In genomic region chr11:78956260-78956659, GRCm38 (mm10) we compare ENCODE assay signal across 9 mouse cellular contexts. TPM values are rescaled to one million over a fixed set of nuclear protein-coding genes. Genes with fewer than 3 reads are reported as not detected.
A peak's percentile ranks its signal among the peaks of the same experiment; 100 is the strongest.
DNase-seq lines count a peak whose midpoint lies in the region; ATAC-seq and TF ChIP-seq lines count a peak whose summit lies in the region.
"Had no signal": no experiment of that assay in that cellular context is flagged by ENCODE, and none has a peak within 500 bp of the region (broad histone marks: within the 10 kb centered on the region; RNA-seq: fewer than 3 reads in every experiment).

No protein-coding gene starts in this region.

- no peaks in the 10 kb centered on the region for H3K9me3 ChIP-seq in ES-E14 (ENCODE audit: control insufficient read depth, insufficient read depth, low read depth, low read length)
- H3K9me3 ChIP-seq: limb, embryonic 13.5 days had no signal

- peak; percentile 86 for TF ChIP-seq CTCF in lung, adult 2 months (IDR thresholded peaks at IDR 0.05; ENCODE audit: insufficient read depth, low read length)

- no peak for TF ChIP-seq POLR2A in lung, adult 2 months (IDR thresholded peaks at IDR 0.05; ENCODE audit: borderline replicate concordance, extremely low read depth, low read depth, low read length)

- no peak overlapping the region for H3K27ac ChIP-seq in ES-E14 (ENCODE audit: insufficient read depth, low read depth, low read length, poor library complexity, severe bottlenecking)
- H3K27ac ChIP-seq: limb, embryonic 13.5 days had no signal

- in situ Hi-C loops in ES-E14 (cut with MboI; ENCODE audit: low sequenced_read_pairs in 2 of 2, unreplicated experiment in 2 of 2) = no loop called here

- H3K4me1 ChIP-seq in ES-E14 (ENCODE audit: control insufficient read depth in 2 of 2, insufficient read depth in 2 of 2, low read length in 2 of 2, poor library complexity in 1 of 2) = peaks cover 0 to 2% of the 10 kb centered on the region in 2 experiments; a peak in 1 of 4 replicates
- no peaks in the 10 kb centered on the region for H3K4me1 ChIP-seq in lung, adult 2 months (ENCODE audit: control insufficient read depth, insufficient read depth, low read length)

- ATAC-seq in cerebellum, adult (ENCODE audit: insufficient number of reproducible peaks, low FRiP score, low TSS enrichment) = 0 out of 2 replicates have a peak, but pooled peaks have one; percentile 31

- H3K9ac ChIP-seq in ES-E14 (ENCODE audit: insufficient read depth, low read depth, low read length, poor library complexity, severe bottlenecking) = 0 out of 2 replicates have a peak overlapping the region, but pooled peaks have one; percentile 15
- H3K9ac ChIP-seq: limb, embryonic 13.5 days had no signal

- peak overlapping the region in 1 of 2 experiments; percentile 34; a peak in 2 of 4 replicates for H3K4me3 ChIP-seq in ES-E14 (ENCODE audit: insufficient read depth in 1 of 2, low read depth in 1 of 2, low read length in 2 of 2, poor library complexity in 1 of 2, severe bottlenecking in 1 of 2)
- H3K4me3 ChIP-seq in lung, adult 2 months (replicated peaks; ENCODE audit: extremely low read depth, low read depth, low read length) = no peak overlapping the region
- H3K4me3 ChIP-seq: limb, embryonic 13.5 days had no signal

- DNase-seq in 416B (ENCODE audit: low read depth) (peak; percentile 75), ES-E14 (ENCODE audit: low read depth, low spot score) (peak; percentile 77)
- DNase-seq in frontal cortex, postnatal 10 days (ENCODE audit: low spot score in 2 of 2) = peak; percentile 41 to 79
- DNase-seq in kidney, postnatal 4 days = peak; percentile 88
- DNase-seq in lung, adult 2 months = peak; percentile 77
- DNase-seq in right cerebral cortex, postnatal 25 days = peak; percentile 69
- peak; percentile 61 to 79 for DNase-seq in urinary bladder, postnatal 36 days (ENCODE audit: low spot score in 2 of 2)

- H3K36me3 ChIP-seq in ES-E14 (ENCODE audit: control insufficient read depth, insufficient read depth, low read length, poor library complexity, severe bottlenecking) = no peaks in the 10 kb centered on the region
- H3K36me3 ChIP-seq: limb, embryonic 13.5 days had no signal

- WGBS in lung, adult 2 months = 9% methylated on average over 7 of the region's 7 CpGs

TF ChIP-seq in ES-E14, 5 proteins besides CTCF, POLR2A, EP300 and RAD21:
- TF ChIP-seq HCFC1 (IDR thresholded peaks at IDR 0.05; ENCODE audit: borderline replicate concordance, insufficient read depth, low read length) (no peak), ZC3H11A (IDR thresholded peaks at IDR 0.05; ENCODE audit: borderline replicate concordance, low read depth, low read length) (peak; percentile 71), CHD2 (IDR thresholded peaks at IDR 0.05; ENCODE audit: low read depth, low read length) (no peak), MAFK (IDR thresholded peaks at IDR 0.05; ENCODE audit: insufficient read depth, low read depth, low read length) (0 out of 2 replicates have a peak, but pooled peaks have one; percentile 8), ZNF384 (IDR thresholded peaks at IDR 0.05; ENCODE audit: low read depth, low read length) (no peak)

RNA-seq across cellular contexts. Expression of gene Lgals9, which starts 28.5 kb away (rescaled TPM):
- 3.8 and 8.6 TPM in 2 replicates for total RNA-seq in ES-E14 (2012; rRNA removed)
- 137 and 204 TPM in 2 replicates for polyA plus RNA-seq in lung, adult 2 months (2012; rRNA removed)

RNA-seq across cellular contexts. Expression of gene Nos2, which starts 35.7 kb away (rescaled TPM):
- 0.16 and 0.22 TPM in 2 replicates for total RNA-seq in ES-E14 (2012; rRNA removed)
- 3.8 and 4.0 TPM in 2 replicates for polyA plus RNA-seq in lung, adult 2 months (2012; rRNA removed)
